8 mouse cellular contexts compared by ENCODE assay signal in the genomic region with DNA sequence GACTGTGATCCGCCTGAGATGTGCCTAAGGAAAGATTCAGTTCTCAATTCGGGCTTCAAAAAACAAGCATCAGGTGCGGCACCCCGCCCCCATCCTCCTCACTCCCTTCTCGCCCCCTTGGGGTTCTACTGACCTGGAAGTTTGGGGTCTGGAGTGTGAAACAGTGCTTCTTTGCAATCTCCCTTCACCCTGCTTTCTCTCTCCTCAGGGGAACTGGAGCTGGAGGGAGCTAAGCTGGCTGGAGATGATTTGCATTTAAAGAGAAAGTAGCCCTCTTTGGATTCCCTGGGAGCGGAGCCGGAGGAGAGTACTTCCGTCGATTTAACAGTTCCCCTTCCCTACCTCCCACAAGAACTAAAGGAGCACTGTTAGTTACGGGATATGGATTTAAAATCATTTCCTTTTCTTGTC. TPM values are rescaled to one million over a fixed set of nuclear protein-coding genes. Genes with fewer than 3 reads are reported as not detected.
DNase-seq lines count a peak whose midpoint lies in the region; ATAC-seq and TF ChIP-seq lines count a peak whose summit lies in the region.

Gene Ccdc28b (minus strand): TSS at position 267 of the 411 bp plus-strand sequence.

- H3K4me1 ChIP-seq in embryonic facial prominence, embryonic 12.5 days = peaks cover 26% of the 10 kb centered on the region
- peaks cover 19% of the 10 kb centered on the region for H3K4me1 ChIP-seq in limb, embryonic 14.5 days (ENCODE audit: control insufficient read depth, insufficient read depth, low read length)
- H3K4me1 ChIP-seq in midbrain, embryonic 14.5 days (ENCODE audit: control insufficient read depth, insufficient read depth, low read length) = peaks cover 31% of the 10 kb centered on the region

- H3K27ac ChIP-seq in embryonic facial prominence, embryonic 12.5 days = peak within 1 kb of the TSS; percentile 89
- H3K27ac ChIP-seq in limb, embryonic 14.5 days (replicated peaks; ENCODE audit: low read depth, low read length) = peak within 1 kb of the TSS; percentile 83
- peak within 1 kb of the TSS; percentile 94 for H3K27ac ChIP-seq in midbrain, embryonic 14.5 days (replicated peaks; ENCODE audit: low read depth, low read length)

- DNase-seq in adrenal gland, adult 2 months = peak; percentile 78
- DNase-seq in heart, adult 9 months (ENCODE audit: low spot score in 2 of 2) = peak; percentile 69 to 80
- peak; percentile 69 for DNase-seq in kidney, adult 9 months
- no peak for DNase-seq in limb, embryonic 14.5 days (ENCODE audit: low spot score)
- DNase-seq in midbrain, embryonic 14.5 days = peak; percentile 84
- DNase-seq in thymus, postnatal 36 days = peak; percentile 54 to 58

- WGBS in embryonic facial prominence, embryonic 12.5 days = under 1% methylated on average over 10 of the region's 10 CpGs
- WGBS in limb, embryonic 14.5 days = 0% methylated on average over 10 of the region's 10 CpGs
- WGBS in midbrain, embryonic 14.5 days = under 1% methylated on average over 10 of the region's 10 CpGs

- peak within 1 kb of the TSS; percentile 82 for H3K4me2 ChIP-seq in embryonic facial prominence, embryonic 12.5 days (replicated peaks)
- peak within 1 kb of the TSS; percentile 88 for H3K4me2 ChIP-seq in limb, embryonic 14.5 days (replicated peaks; ENCODE audit: low read depth, low read length, severe bottlenecking)
- peak within 1 kb of the TSS; percentile 70 for H3K4me2 ChIP-seq in midbrain, embryonic 14.5 days (ENCODE audit: low read length)

- peak within 1 kb of the TSS; percentile 76 for H3K9ac ChIP-seq in embryonic facial prominence, embryonic 12.5 days
- H3K9ac ChIP-seq in limb, embryonic 14.5 days (ENCODE audit: low read depth, low read length, severe bottlenecking) = peak within 1 kb of the TSS; percentile 76
- peak within 1 kb of the TSS; percentile 73 for H3K9ac ChIP-seq in midbrain, embryonic 14.5 days (replicated peaks; ENCODE audit: low read length)

- H3K9me3 ChIP-seq in embryonic facial prominence, embryonic 12.5 days = no peaks in the 10 kb centered on the region
- no peaks in the 10 kb centered on the region for H3K9me3 ChIP-seq in limb, embryonic 14.5 days (ENCODE audit: control insufficient read depth, low read length)
- no peaks in the 10 kb centered on the region for H3K9me3 ChIP-seq in midbrain, embryonic 14.5 days (ENCODE audit: control insufficient read depth, low read length)

- H3K36me3 ChIP-seq in embryonic facial prominence, embryonic 12.5 days = peaks cover 32% of the 10 kb centered on the region
- peaks cover 27% of the 10 kb centered on the region for H3K36me3 ChIP-seq in limb, embryonic 14.5 days (ENCODE audit: control insufficient read depth, insufficient read depth, low read length)
- H3K36me3 ChIP-seq in midbrain, embryonic 14.5 days (ENCODE audit: control insufficient read depth, insufficient read depth, low read length) = peaks cover 31% of the 10 kb centered on the region

- ATAC-seq in CD4-positive, CD25-positive, alpha-beta regulatory T cell, adult 4 months = no peak
- ATAC-seq in embryonic facial prominence, embryonic 12.5 days (ENCODE audit: insufficient number of reproducible peaks, insufficient read depth, low FRiP score, low TSS enrichment) = no peak
- ATAC-seq in limb, embryonic 14.5 days (ENCODE audit: low FRiP score, low read depth) = peak; percentile 20
- ATAC-seq in midbrain, embryonic 14.5 days (ENCODE audit: low FRiP score, low TSS enrichment) = peak; percentile 46; the same call in 1 of the 2 replicates

- no peaks in the 10 kb centered on the region for H3K27me3 ChIP-seq in embryonic facial prominence, embryonic 12.5 days
- no peaks in the 10 kb centered on the region for H3K27me3 ChIP-seq in limb, embryonic 14.5 days (ENCODE audit: control insufficient read depth, insufficient read depth, low read length)
- H3K27me3 ChIP-seq in midbrain, embryonic 14.5 days (ENCODE audit: control insufficient read depth, insufficient read depth, low read length) = no peaks in the 10 kb centered on the region

- peak within 1 kb of the TSS; percentile 64 for H3K4me3 ChIP-seq in embryonic facial prominence, embryonic 12.5 days
- H3K4me3 ChIP-seq in limb, embryonic 14.5 days (replicated peaks; ENCODE audit: low read length) = peak within 1 kb of the TSS; percentile 60
- peak within 1 kb of the TSS; percentile 65 for H3K4me3 ChIP-seq in midbrain, embryonic 14.5 days (replicated peaks; ENCODE audit: low read depth, low read length)

- TF ChIP-seq POLR2A in limb, embryonic 14.5 days (IDR thresholded peaks at IDR 0.05; ENCODE audit: borderline replicate concordance, extremely low read depth, insufficient read depth, insufficient read length) = no peak

RNA-seq across cellular contexts. Expression of gene Ccdc28b, which starts in this region (rescaled TPM):
- polyA plus RNA-seq in CD4-positive, CD25-positive, alpha-beta regulatory T cell, adult 4 months (2017; shearing (Covaris generic)) = 10 to 100 TPM; 28.6 to 39.5 TPM
- total RNA-seq in adrenal gland, adult 2 months (2021) = 10 to 100 TPM; 22.1 to 33.4 TPM
- polyA plus RNA-seq in adrenal gland, adult 2 months (2012; rRNA removed) = 23.9 and 24.3 TPM in 2 replicates
- 63.7 and 66.7 TPM in 2 replicates for polyA plus RNA-seq in embryonic facial prominence, embryonic 12.5 days (2016; fragmentation: Nextera tagmentation; extraction: Ambion mirVana)
- 34.7 and 51.0 TPM in 2 replicates for polyA plus RNA-seq in limb, embryonic 14.5 days (2012; rRNA removed)
- polyA plus RNA-seq in limb, embryonic 14.5 days (2014; fragmentation: Nextera tagmentation; extraction: Ambion mirVana) = 42.8 and 45.7 TPM in 2 replicates
- 127 and 147 TPM in 2 replicates for polyA plus RNA-seq in midbrain, embryonic 14.5 days (2014; fragmentation: Nextera tagmentation; extraction: Ambion mirVana)

Comparison
In these comparisons a context has a peak if more than half of its experiments do, and no peak if none do; other contexts are left out.
1. ATAC-seq: peak in limb, embryonic 14.5 days (single experiment) and midbrain, embryonic 14.5 days (single experiment); none in CD4-positive, CD25-positive, alpha-beta regulatory T cell, adult 4 months (single experiment) and embryonic facial prominence, embryonic 12.5 days (single experiment).
2. Peak in every context shown above with its lines, with median percentiles within 50 percentile points of each other: H3K27ac ChIP-seq, H3K4me2 ChIP-seq, H3K4me3 ChIP-seq and H3K9ac ChIP-seq.